Mouse (Mus musculus) forebrain, embryonic 12.5 days (tissue): ENCODE data around the gene Zfp672. TPM values are rescaled to one million over a fixed set of nuclear protein-coding genes. Genes with fewer than 3 reads are reported as not detected.
A peak's percentile ranks its signal among the peaks of the same experiment; 100 is the strongest.
"Not testable (repeated sequence)": the region's sequence is repeated elsewhere in the genome, so short reads cannot be mapped to it uniquely, and the experiment has no call there.

ENCODE experiments used
- ATAC-seq: fragments of 200-750 bp; cut with Nextera tagmentation; 2 replicates; pipeline ENCODE4 v1.8.0; 2017; ENCODE audit warnings: moderate TSS enrichment; ENCODE audit not compliant: low FRiP score
- H3K27ac ChIP-seq: fragments of 300-500 bp; sonication (generic); 2 replicates; pipeline ENCODE4 v1.5.1; 2016; ENCODE audit warnings: mild to moderate bottlenecking
- H3K27me3 ChIP-seq: fragments of 300-500 bp; sonication (generic); 2 replicates; pipeline ENCODE4 v1.6.1; 2016; ENCODE audit warnings: mild to moderate bottlenecking
- H3K36me3 ChIP-seq: fragments of 300-500 bp; sonication (generic); replicated peaks from 2 replicates; pipeline ENCODE4 v1.6.1; 2016; ENCODE audit warnings: mild to moderate bottlenecking
- H3K4me1 ChIP-seq: fragments of 300-500 bp; sonication (generic); 2 replicates; pipeline ENCODE4 v1.6.1; 2016
- H3K4me2 ChIP-seq: fragments of 300-500 bp; sonication (generic); 2 replicates; pipeline ENCODE4 v1.6.1; 2016; ENCODE audit warnings: mild to moderate bottlenecking, moderate library complexity
- H3K4me3 ChIP-seq: fragments of 300-500 bp; sonication (generic); replicated peaks from 2 replicates; pipeline ENCODE4 v1.5.1; 2016; ENCODE audit warnings: mild to moderate bottlenecking
- H3K9ac ChIP-seq: fragments of 300-500 bp; sonication (generic); 2 replicates; pipeline ENCODE4 v1.6.1; 2016; ENCODE audit warnings: mild to moderate bottlenecking
- H3K9me3 ChIP-seq: fragments of 300-500 bp; sonication (generic); 2 replicates; pipeline ENCODE4 v1.6.1; 2016
- WGBS: fragments of 180-500 bp; shearing (Covaris S2); methylation state at CpG from one replicate; pipeline ENCODE4 v1.1.7; 2016; 5-methylcytosine and 5-hydroxymethylcytosine counted together
- polyA plus RNA-seq: library from polyadenylated mRNA; unstranded; fragments of >200 nt; fragmentation: Nextera tagmentation; extraction: Ambion mirVana; gene quantifications from 2 replicates; pipeline ENCODE4 v1.2.1, GENCODE M21; 2016

The Zfp672 gene
- polyA plus RNA-seq: 37.7 and 40.4 TPM in 2 replicates

- Histone ChIP-seq H3K27me3 (no peaks in the 10 kb centered on the region), H3K4me1 (peaks cover 39% of the 10 kb centered on the region), H3K27ac (peak within 1 kb of the TSS; percentile 72), H3K36me3 (peaks cover 32% of the 10 kb centered on the region), H3K4me2 (peak within 1 kb of the TSS; percentile 83), H3K9me3 (no peaks in the 10 kb centered on the region), H3K9ac (peak within 1 kb of the TSS; percentile 86), H3K4me3 (peak within 1 kb of the TSS; percentile 89)
- WGBS: under 1% methylated on average over 52 of the region's 52 CpGs
- ATAC-seq: peak; percentile 94
These were observed at the start of gene Zfp672, which contains the start of gene Sh3bp5l for GRCm38 (mm10) chr11:58330276-58331148. Gene Zfp672 (minus strand): TSS chr11:58330339. Gene Sh3bp5l (plus strand): TSS chr11:58330724.

- no peaks in the 10 kb centered on the region for H3K27me3 ChIP-seq
- ATAC-seq: no peak
- no peaks in the 10 kb centered on the region for H3K36me3 ChIP-seq
- no peaks in the 10 kb centered on the region for H3K9me3 ChIP-seq
- no peak overlapping the region for H3K4me3 ChIP-seq
- H3K4me2 ChIP-seq: no peak overlapping the region
- no peak overlapping the region for H3K9ac ChIP-seq
- H3K4me1 ChIP-seq: no peaks in the 10 kb centered on the region
- no peak overlapping the region for H3K27ac ChIP-seq
- WGBS: 91% methylated on average over 1 of the region's 1 CpGs
These were observed 49.4 kb upstream of the Zfp672 start for GRCm38 (mm10) chr11:58379516-58379915.

GRCm38 (mm10) chr11:58378763-58379278, 48.7 kb upstream of the Zfp672 start, which contains the start of gene Lypd8:
Gene Lypd8 (plus strand): TSS chr11:58379043.
- Histone ChIP-seq H3K27ac (no peak within 1 kb of the TSS), H3K9ac (no peak within 1 kb of the TSS), H3K36me3 (no peaks in the 10 kb centered on the region), H3K4me1 (no peaks in the 10 kb centered on the region), H3K9me3 (no peaks in the 10 kb centered on the region), H3K4me3 (no peak within 1 kb of the TSS), H3K4me2 (no peak within 1 kb of the TSS), H3K27me3 (no peaks in the 10 kb centered on the region)
- no peak for ATAC-seq
- WGBS: 88% methylated on average over 3 of the region's 3 CpGs

- H3K9ac ChIP-seq: no peak overlapping the region
- H3K4me1 ChIP-seq: no peaks in the 10 kb centered on the region
- 71% methylated on average over 1 of the region's 1 CpGs for WGBS
- no peaks in the 10 kb centered on the region for H3K9me3 ChIP-seq
- no peak overlapping the region for H3K4me3 ChIP-seq
- no peaks in the 10 kb centered on the region for H3K36me3 ChIP-seq
- no peak for ATAC-seq
- no peaks in the 10 kb centered on the region for H3K27me3 ChIP-seq
- H3K27ac ChIP-seq: no peak overlapping the region
- no peak overlapping the region for H3K4me2 ChIP-seq
These were observed 47.5 kb upstream of the Zfp672 start for GRCm38 (mm10) chr11:58377686-58378085.

- no peak for ATAC-seq
- no peaks in the 10 kb centered on the region for H3K9me3 ChIP-seq
- no peak overlapping the region for H3K9ac ChIP-seq
- H3K4me2 ChIP-seq: no peak overlapping the region
- no peak overlapping the region for H3K4me3 ChIP-seq
- no peaks in the 10 kb centered on the region for H3K36me3 ChIP-seq
- no peak overlapping the region for H3K27ac ChIP-seq
- no peaks in the 10 kb centered on the region for H3K27me3 ChIP-seq
- 87% methylated on average over 2 of the region's 2 CpGs for WGBS
- no peaks in the 10 kb centered on the region for H3K4me1 ChIP-seq
These were observed 47.1 kb upstream of the Zfp672 start for GRCm38 (mm10) chr11:58377273-58377672.

- not testable (repeated sequence) for H3K36me3 ChIP-seq, H3K4me2 ChIP-seq, H3K9me3 ChIP-seq, ATAC-seq, H3K27me3 ChIP-seq, H3K4me3 ChIP-seq, H3K27ac ChIP-seq, H3K4me1 ChIP-seq, H3K9ac ChIP-seq
- no CpG with 5 or more reads among the region's 6 CpGs for WGBS
These were observed 36.1 kb upstream of the Zfp672 start for GRCm38 (mm10) chr11:58366191-58366590.

- ATAC-seq: no peak
- Histone ChIP-seq H3K9ac (no peak overlapping the region), H3K27me3 (no peaks in the 10 kb centered on the region), H3K27ac (no peak overlapping the region), H3K4me2 (no peak overlapping the region), H3K4me3 (no peak overlapping the region), H3K4me1 (no peaks in the 10 kb centered on the region), H3K36me3 (no peaks in the 10 kb centered on the region), H3K9me3 (no peaks in the 10 kb centered on the region)
- WGBS: 71% methylated on average over 3 of the region's 3 CpGs
These were observed 34.3 kb upstream of the Zfp672 start for GRCm38 (mm10) chr11:58364454-58364853.

GRCm38 (mm10) chr11:58362562-58362961, 32.4 kb upstream of the Zfp672 start:
- H3K4me2 ChIP-seq, H3K4me1 ChIP-seq, H3K4me3 ChIP-seq, H3K36me3 ChIP-seq, H3K27me3 ChIP-seq, H3K9ac ChIP-seq, H3K9me3 ChIP-seq, ATAC-seq, H3K27ac ChIP-seq: not testable (repeated sequence)
- no CpG with 5 or more reads among the region's 6 CpGs for WGBS

GRCm38 (mm10) chr11:58357844-58358534, 27.9 kb upstream of the Zfp672 start:
- Histone ChIP-seq H3K4me2 (no peak overlapping the region), H3K27me3 (no peaks in the 10 kb centered on the region), H3K4me3 (no peak overlapping the region), H3K27ac (no peak overlapping the region), H3K36me3 (no peaks in the 10 kb centered on the region), H3K4me1 (no peaks in the 10 kb centered on the region), H3K9me3 (no peaks in the 10 kb centered on the region), H3K9ac (no peak overlapping the region)
- WGBS: 92% methylated on average over 6 of the region's 6 CpGs
- no peak for ATAC-seq

- Histone ChIP-seq H3K4me2 (no peak overlapping the region), H3K36me3 (no peaks in the 10 kb centered on the region), H3K4me1 (no peaks in the 10 kb centered on the region), H3K27ac (no peak overlapping the region), H3K9me3 (no peaks in the 10 kb centered on the region), H3K27me3 (no peaks in the 10 kb centered on the region), H3K4me3 (no peak overlapping the region), H3K9ac (no peak overlapping the region)
- ATAC-seq: no peak
- WGBS: 92% methylated on average over 3 of the region's 3 CpGs
These were observed 26.9 kb upstream of the Zfp672 start for GRCm38 (mm10) chr11:58357042-58357441.

GRCm38 (mm10) chr11:58354927-58355326, 24.8 kb upstream of the Zfp672 start:
- 0 out of 2 replicates have a peak, but pooled peaks cover 3% of the 10 kb centered on the region for H3K36me3 ChIP-seq
- no peaks in the 10 kb centered on the region for H3K27me3 ChIP-seq
- H3K4me2 ChIP-seq: no peak overlapping the region
- 88% methylated on average over 3 of the region's 3 CpGs for WGBS
- no peak overlapping the region for H3K4me3 ChIP-seq
- no peaks in the 10 kb centered on the region for H3K4me1 ChIP-seq
- H3K9me3 ChIP-seq: peaks cover 4% of the 10 kb centered on the region; the same call in 1 of the 2 replicates
- no peak overlapping the region for H3K27ac ChIP-seq
- H3K9ac ChIP-seq: no peak overlapping the region
- no peak for ATAC-seq

- H3K4me3 ChIP-seq: no peak overlapping the region
- H3K27me3 ChIP-seq: no peaks in the 10 kb centered on the region
- H3K27ac ChIP-seq: no peak overlapping the region
- no peak overlapping the region for H3K9ac ChIP-seq
- H3K4me2 ChIP-seq: no peak overlapping the region
- H3K9me3 ChIP-seq: peaks cover 4% of the 10 kb centered on the region; the same call in 1 of the 2 replicates
- H3K4me1 ChIP-seq: no peaks in the 10 kb centered on the region
- no peak for ATAC-seq
- 79% methylated on average over 10 of the region's 10 CpGs for WGBS
- 0 out of 2 replicates have a peak, but pooled peaks cover 3% of the 10 kb centered on the region for H3K36me3 ChIP-seq
These were observed 24.3 kb upstream of the Zfp672 start for GRCm38 (mm10) chr11:58354476-58354875.
